ENCODE assay signal across 7 mouse cellular contexts in the genomic region with DNA sequence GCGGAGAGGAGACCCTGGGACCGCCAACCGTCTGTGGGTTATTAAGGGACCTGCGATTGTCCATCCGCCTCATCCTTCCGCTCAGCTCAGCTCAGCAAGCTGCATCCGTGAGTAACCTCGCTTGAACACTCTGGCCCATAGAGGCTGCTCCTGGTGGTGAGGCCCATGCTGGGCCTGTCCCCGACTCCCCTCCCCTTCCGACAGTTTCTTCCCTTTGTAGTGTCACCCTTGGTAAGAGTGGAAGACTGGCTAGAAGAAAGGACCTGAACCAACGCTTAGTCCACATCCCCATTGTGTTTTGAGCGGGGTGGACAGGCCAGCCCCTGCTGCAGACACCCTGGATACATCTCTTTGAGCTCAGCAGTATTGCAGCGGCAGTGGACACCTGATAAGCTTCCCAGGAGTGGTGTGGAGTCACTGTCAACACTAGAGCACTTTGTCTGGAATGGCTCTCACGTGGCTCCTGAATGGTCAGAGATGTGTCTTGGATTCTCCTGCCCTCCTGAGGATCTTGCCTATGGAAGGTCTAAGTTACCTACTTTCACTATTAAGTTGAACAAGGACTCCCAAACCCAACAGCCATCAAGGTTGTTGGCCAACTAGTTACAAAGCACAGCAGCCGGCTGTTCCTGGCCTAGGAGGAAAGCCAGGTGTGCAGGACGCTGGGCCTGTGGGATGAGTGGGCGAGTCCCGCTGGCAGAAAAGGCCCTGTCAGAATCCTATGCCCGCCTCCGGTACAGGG. TPM values are rescaled to one million over a fixed set of nuclear protein-coding genes. Genes with fewer than 3 reads are reported as not detected.
DNase-seq lines count a peak whose midpoint lies in the region; ATAC-seq and TF ChIP-seq lines count a peak whose summit lies in the region.

No protein-coding gene starts in this region.

- peak in 1 of 2 experiments; percentile 32 for DNase-seq in layer of hippocampus, adult 2 months (ENCODE audit: low spot score in 2 of 2)
- DNase-seq in layer of hippocampus, adult 9-10 months (ENCODE audit: low spot score) = no peak
- DNase-seq in embryonic facial prominence, embryonic 11.5 days (ENCODE audit: low spot score) = peak; percentile 18
- DNase-seq in hindbrain, embryonic 14.5 days (ENCODE audit: low spot score) = no peak
- DNase-seq in retina, embryonic 14.5 days (ENCODE audit: low spot score) = no peak
- no peak for DNase-seq in urinary bladder, postnatal 36 days (ENCODE audit: low spot score in 2 of 2)

- H3K4me3 ChIP-seq in layer of hippocampus, adult 2 months = peak overlapping the region; percentile 93
- peak overlapping the region; percentile 58 for H3K4me3 ChIP-seq in embryonic facial prominence, embryonic 11.5 days (ENCODE audit: low read depth, low read length)
- H3K4me3 ChIP-seq in hindbrain, embryonic 14.5 days (replicated peaks; ENCODE audit: low read length) = peak overlapping the region; percentile 72
- peak overlapping the region; percentile 53 for H3K4me3 ChIP-seq in midbrain, embryonic 15.5 days

- peak overlapping the region; percentile 68 for H3K4me2 ChIP-seq in embryonic facial prominence, embryonic 11.5 days (ENCODE audit: low read depth, low read length)
- peak overlapping the region; percentile 79 for H3K4me2 ChIP-seq in hindbrain, embryonic 14.5 days (replicated peaks)
- H3K4me2 ChIP-seq in midbrain, embryonic 15.5 days = peak overlapping the region; percentile 66

- TF ChIP-seq CTCF in layer of hippocampus, adult 2 months (conservative IDR thresholded peaks at IDR 0.05) = peak; percentile 16

- ATAC-seq in embryonic facial prominence, embryonic 11.5 days (replicated peaks; ENCODE audit: insufficient number of reproducible peaks, low FRiP score, low TSS enrichment, low read depth) = peak; percentile 26
- peak; percentile 53 for ATAC-seq in hindbrain, embryonic 14.5 days (ENCODE audit: low FRiP score)
- peak; percentile 74 for ATAC-seq in midbrain, embryonic 15.5 days (replicated peaks)

- H3K36me3 ChIP-seq in embryonic facial prominence, embryonic 11.5 days (replicated peaks; ENCODE audit: control insufficient read depth, insufficient read depth, low read depth, low read length) = peaks cover 2% of the 10 kb centered on the region
- peaks cover 41% of the 10 kb centered on the region for H3K36me3 ChIP-seq in hindbrain, embryonic 14.5 days (replicated peaks; ENCODE audit: control insufficient read depth, insufficient read depth)
- H3K36me3 ChIP-seq in midbrain, embryonic 15.5 days (replicated peaks) = peaks cover 18% of the 10 kb centered on the region

- peak overlapping the region; percentile 65 for H3K9ac ChIP-seq in embryonic facial prominence, embryonic 11.5 days (replicated peaks; ENCODE audit: low read length)
- peak overlapping the region; percentile 88 for H3K9ac ChIP-seq in hindbrain, embryonic 14.5 days
- peak overlapping the region; percentile 75 for H3K9ac ChIP-seq in midbrain, embryonic 15.5 days

- H3K27me3 ChIP-seq in embryonic facial prominence, embryonic 11.5 days (ENCODE audit: control insufficient read depth, insufficient read depth, low read length) = no peaks in the 10 kb centered on the region
- no peaks in the 10 kb centered on the region for H3K27me3 ChIP-seq in hindbrain, embryonic 14.5 days (ENCODE audit: control insufficient read depth, insufficient read depth, low read length)
- no peaks in the 10 kb centered on the region for H3K27me3 ChIP-seq in midbrain, embryonic 15.5 days (replicated peaks)

- WGBS in embryonic facial prominence, embryonic 11.5 days = 35% methylated on average over 20 of the region's 20 CpGs
- WGBS in hindbrain, embryonic 14.5 days = 36% methylated on average over 20 of the region's 20 CpGs
- WGBS in midbrain, embryonic 15.5 days = 33% methylated on average over 20 of the region's 20 CpGs

- H3K27ac ChIP-seq in layer of hippocampus, adult 2 months = peak overlapping the region; percentile 93
- no peak overlapping the region for H3K27ac ChIP-seq in embryonic facial prominence, embryonic 11.5 days (replicated peaks; ENCODE audit: low read depth, low read length)
- peak overlapping the region; percentile 86 for H3K27ac ChIP-seq in hindbrain, embryonic 14.5 days
- H3K27ac ChIP-seq in midbrain, embryonic 15.5 days = peak overlapping the region; percentile 86

- no peaks in the 10 kb centered on the region for H3K9me3 ChIP-seq in embryonic facial prominence, embryonic 11.5 days (replicated peaks; ENCODE audit: control insufficient read depth, low read length)
- H3K9me3 ChIP-seq in hindbrain, embryonic 14.5 days (ENCODE audit: control insufficient read depth, low read length) = no peaks in the 10 kb centered on the region
- H3K9me3 ChIP-seq in midbrain, embryonic 15.5 days = no peaks in the 10 kb centered on the region

- no peaks in the 10 kb centered on the region; the same call in 1 of the 2 replicates for H3K4me1 ChIP-seq in embryonic facial prominence, embryonic 11.5 days (ENCODE audit: control insufficient read depth, insufficient read depth, low read length)
- H3K4me1 ChIP-seq in hindbrain, embryonic 14.5 days (replicated peaks; ENCODE audit: control insufficient read depth, insufficient read depth, low read length) = peaks cover 13% of the 10 kb centered on the region
- peaks cover 15% of the 10 kb centered on the region for H3K4me1 ChIP-seq in midbrain, embryonic 15.5 days

RNA-seq across cellular contexts. Expression of gene Brd3os, which starts 0.8 kb away (rescaled TPM):
- 10 to 100 TPM; 23.6 to 24.5 TPM for total RNA-seq in layer of hippocampus, adult 2 months (2021)
- 12.9 and 13.0 TPM in 2 replicates for polyA plus RNA-seq in embryonic facial prominence, embryonic 11.5 days (2014; fragmentation: Nextera tagmentation; extraction: Ambion mirVana)
- polyA plus RNA-seq in hindbrain, embryonic 14.5 days (2014; fragmentation: Nextera tagmentation; extraction: Ambion mirVana) = 43.8 and 45.9 TPM in 2 replicates
- polyA plus RNA-seq in midbrain, embryonic 15.5 days (2015; fragmentation: Nextera tagmentation; extraction: Ambion mirVana) = 42.7 and 44.5 TPM in 2 replicates

RNA-seq across cellular contexts. Expression of gene Vav2, which starts 16.0 kb away (rescaled TPM):
- total RNA-seq in layer of hippocampus, adult 2 months (2021) = 10 to 100 TPM; 10.9 to 11.0 TPM
- polyA plus RNA-seq in embryonic facial prominence, embryonic 11.5 days (2014; fragmentation: Nextera tagmentation; extraction: Ambion mirVana) = 5.2 and 6.2 TPM in 2 replicates
- 15.0 and 16.0 TPM in 2 replicates for polyA plus RNA-seq in hindbrain, embryonic 14.5 days (2014; fragmentation: Nextera tagmentation; extraction: Ambion mirVana)
- polyA plus RNA-seq in midbrain, embryonic 15.5 days (2015; fragmentation: Nextera tagmentation; extraction: Ambion mirVana) = 13.9 and 15.7 TPM in 2 replicates
